Mouse (Mus musculus): ENCODE data around the gene Acta2.
A peak's percentile ranks its signal among the peaks of the same experiment; 100 is the strongest.

- TF ChIP-seq POLR2A (IDR thresholded peaks at IDR 0.05; ENCODE audit: insufficient read length, low read depth) = peak; percentile 15
- TF ChIP-seq CEBPB (IDR thresholded peaks at IDR 0.05; ENCODE audit: insufficient read depth, poor library complexity, severe bottlenecking) = no peak
- TF ChIP-seq TCF12 (IDR thresholded peaks at IDR 0.05; ENCODE audit: insufficient read depth, poor library complexity, severe bottlenecking) = no peak
- TF ChIP-seq REST (IDR thresholded peaks at IDR 0.05; ENCODE audit: insufficient read depth, insufficient read length) = no peak
Observed at GRCm38 (mm10) chr19:34240273-34241039, 14.9 kb downstream of the Acta2 start.

Measured in myocyte (in vitro differentiated cells).